Mouse (Mus musculus) mesoderm, embryonic 11.5 days (tissue): ENCODE data around the gene Akt1.
A peak's percentile ranks its signal among the peaks of the same experiment; 100 is the strongest.

Experiments used
- DNase-seq: peaks from one replicate; pipeline ENCODE4 v3.0.0-alpha.2; 2012; ENCODE audit warnings: low read depth, low spot score

Akt1 gene

GRCm38 (mm10) chr12:112661327-112661605, 13.4 kb downstream of the Akt1 start:
- no peak for DNase-seq

GRCm38 (mm10) chr12:112660576-112661326, 13.9 kb downstream of the Akt1 start:
- peak; percentile 72 for DNase-seq

GRCm38 (mm10) chr12:112659109-112659508, 15.6 kb downstream of the Akt1 start:
- peak; percentile 19 for DNase-seq

- DNase-seq = no peak
Measured at GRCm38 (mm10) chr12:112658619-112659018, 16.1 kb downstream of the Akt1 start.

GRCm38 (mm10) chr12:112654076-112654475, 20.6 kb downstream of the Akt1 start:
- no peak for DNase-seq

- peak; percentile 87 for DNase-seq
Measured at GRCm38 (mm10) chr12:112653157-112653824, 21.4 kb downstream of the Akt1 start.

GRCm38 (mm10) chr12:112651778-112652439, 22.8 kb downstream of the Akt1 start:
- DNase-seq = no peak

- DNase-seq = no peak
Measured at GRCm38 (mm10) chr12:112648081-112648480, 26.6 kb downstream of the Akt1 start.

- DNase-seq = no peak
Measured at GRCm38 (mm10) chr12:112646139-112646538, 28.5 kb downstream of the Akt1 start.

- DNase-seq = no peak
Measured at GRCm38 (mm10) chr12:112644855-112645506, 29.7 kb downstream of the Akt1 start.

GRCm38 (mm10) chr12:112644180-112644854, 30.4 kb downstream of the Akt1 start, which contains the start of gene Siva1:
Gene Siva1, plus strand, starts transcription at chr12:112644679.
- DNase-seq = peak; percentile 99

- no peak for DNase-seq
Measured at GRCm38 (mm10) chr12:112643126-112643525, 31.6 kb downstream of the Akt1 start.

GRCm38 (mm10) chr12:112639526-112639925, 35.2 kb downstream of the Akt1 start:
- DNase-seq = no peak

- DNase-seq = no peak
Measured at GRCm38 (mm10) chr12:112633686-112634085, 41.0 kb downstream of the Akt1 start.

GRCm38 (mm10) chr12:112632907-112633306, 41.8 kb downstream of the Akt1 start:
- DNase-seq = no peak

GRCm38 (mm10) chr12:112632084-112632777, 42.5 kb downstream of the Akt1 start:
- no peak for DNase-seq

GRCm38 (mm10) chr12:112631472-112631871, 43.2 kb downstream of the Akt1 start:
- no peak for DNase-seq

GRCm38 (mm10) chr12:112630796-112631195, 43.9 kb downstream of the Akt1 start:
- DNase-seq = no peak

- DNase-seq = no peak
Measured at GRCm38 (mm10) chr12:112630029-112630428, 44.7 kb downstream of the Akt1 start.

GRCm38 (mm10) chr12:112628928-112629721, 45.6 kb downstream of the Akt1 start:
- DNase-seq = peak; percentile 67
